9 mouse cellular contexts compared by ENCODE assay signal in the genomic region with DNA sequence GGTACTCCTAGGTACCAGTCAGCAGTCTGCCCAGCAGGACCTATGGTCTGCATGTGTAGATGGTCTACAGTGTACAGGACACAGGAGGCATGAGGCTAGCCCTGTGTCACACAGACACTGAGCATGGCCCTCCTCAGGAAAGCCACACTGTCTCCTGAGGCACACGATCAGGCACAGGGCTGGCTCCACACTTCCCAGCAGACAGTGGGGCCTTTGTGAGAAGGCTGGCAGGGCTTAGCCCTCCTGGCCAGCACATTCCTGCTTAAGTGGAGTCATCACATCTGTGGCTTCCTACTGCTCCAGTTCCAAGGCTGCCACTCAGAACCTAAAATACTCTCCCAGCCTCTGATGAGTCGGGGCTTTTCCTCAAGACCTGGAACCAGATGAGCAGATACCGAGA. TPM values are rescaled to one million over a fixed set of nuclear protein-coding genes. Genes with fewer than 3 reads are reported as not detected.
DNase-seq lines count a peak whose midpoint lies in the region; ATAC-seq and TF ChIP-seq lines count a peak whose summit lies in the region.
"Had no signal": no experiment of that assay in that cellular context is flagged by ENCODE, and none has a peak within 500 bp of the region (broad histone marks: within the 10 kb centered on the region; RNA-seq: fewer than 3 reads in every experiment).

No protein-coding gene starts in this region.

- peaks cover 10% of the 10 kb centered on the region; the same call in 1 of the 2 replicates for H3K36me3 ChIP-seq in hindbrain, postnatal 0 days (ENCODE audit: insufficient read depth, low read length)
- H3K36me3 ChIP-seq in hindbrain, embryonic 13.5 days: peaks cover 43% of the 10 kb centered on the region
- H3K36me3 ChIP-seq in intestine, embryonic 15.5 days: peaks cover 45% of the 10 kb centered on the region

- H3K27me3 ChIP-seq in hindbrain, postnatal 0 days (ENCODE audit: insufficient read depth, low read length): no peaks in the 10 kb centered on the region
- H3K27me3 ChIP-seq in hindbrain, embryonic 13.5 days: no peaks in the 10 kb centered on the region
- no peaks in the 10 kb centered on the region for H3K27me3 ChIP-seq in intestine, embryonic 15.5 days (replicated peaks)

- H3K4me1 ChIP-seq in hindbrain, postnatal 0 days (ENCODE audit: insufficient read depth, low read length): 0 out of 2 replicates have a peak, but pooled peaks cover 4% of the 10 kb centered on the region
- H3K4me1 ChIP-seq in hindbrain, embryonic 13.5 days (replicated peaks): peaks cover 26% of the 10 kb centered on the region
- H3K4me1 ChIP-seq in intestine, embryonic 15.5 days (replicated peaks): peaks cover 41% of the 10 kb centered on the region

- TF ChIP-seq CTCF in hindbrain, postnatal 0 days (IDR thresholded peaks at IDR 0.05; ENCODE audit: low read depth): no peak

- no peak overlapping the region for H3K9ac ChIP-seq in hindbrain, postnatal 0 days (replicated peaks; ENCODE audit: low read length)
- no peak overlapping the region for H3K9ac ChIP-seq in hindbrain, embryonic 13.5 days
- peak overlapping the region; percentile 31 for H3K9ac ChIP-seq in intestine, embryonic 15.5 days

- no peak overlapping the region for H3K4me2 ChIP-seq in hindbrain, postnatal 0 days (ENCODE audit: low read depth, low read length)
- H3K4me2 ChIP-seq in hindbrain, embryonic 13.5 days: no peak overlapping the region
- H3K4me2 ChIP-seq in intestine, embryonic 15.5 days (replicated peaks): no peak overlapping the region

- H3K27ac ChIP-seq in hindbrain, postnatal 0 days: no peak overlapping the region
- no peak overlapping the region for H3K27ac ChIP-seq in hindbrain, embryonic 13.5 days
- no peak overlapping the region for H3K27ac ChIP-seq in intestine, embryonic 15.5 days

- peak; percentile 24 for DNase-seq in hindbrain, postnatal 0 days (ENCODE audit: low spot score)
- DNase-seq in 3T3-L1 (ENCODE audit: low read depth, low spot score): peak; percentile 87
- peak; percentile 79 for DNase-seq in brain, adult 2 months (ENCODE audit: low read depth, low spot score)
- DNase-seq in right cerebral cortex, postnatal 25 days: no peak
- DNase-seq in layer of hippocampus, adult 9-10 months (ENCODE audit: low spot score): no peak
- DNase-seq: layer of hippocampus, postnatal 36 days had no signal

- peak; percentile 45; the same call in 1 of the 2 replicates for ATAC-seq in hindbrain, postnatal 0 days
- ATAC-seq in hindbrain, embryonic 13.5 days (ENCODE audit: low FRiP score): no peak
- no peak for ATAC-seq in intestine, embryonic 15.5 days
- no peak for ATAC-seq in granulocyte monocyte progenitor cell, adult 5-6 weeks (replicated peaks; ENCODE audit: poor library complexity, severe bottlenecking)

- no peaks in the 10 kb centered on the region for H3K9me3 ChIP-seq in hindbrain, postnatal 0 days (ENCODE audit: low read length)
- H3K9me3 ChIP-seq in hindbrain, embryonic 13.5 days: no peaks in the 10 kb centered on the region
- H3K9me3 ChIP-seq in intestine, embryonic 15.5 days: no peaks in the 10 kb centered on the region

- H3K4me3 ChIP-seq in hindbrain, postnatal 0 days (ENCODE audit: low read length): no peak overlapping the region
- H3K4me3 ChIP-seq in hindbrain, embryonic 13.5 days: no peak overlapping the region
- H3K4me3 ChIP-seq in intestine, embryonic 15.5 days (replicated peaks): no peak overlapping the region

- WGBS in hindbrain, postnatal 0 days: 58% methylated on average over 3 of the region's 3 CpGs
- 83% methylated on average over 3 of the region's 3 CpGs for WGBS in hindbrain, embryonic 13.5 days
- 73% methylated on average over 3 of the region's 3 CpGs for WGBS in intestine, embryonic 15.5 days

RNA-seq across cellular contexts. Expression of a gene that starts 38.2 kb away (rescaled TPM):
- total RNA-seq in hindbrain, postnatal 0 days (2014; rRNA removed): 29.4 and 33.6 TPM in 2 replicates
- 8.4 and 9.1 TPM in 2 replicates for polyA plus RNA-seq in hindbrain, postnatal 0 days (2015; fragmentation: Nextera tagmentation; extraction: Ambion mirVana)
- 14.5 and 14.9 TPM in 2 replicates for polyA plus RNA-seq in hindbrain, embryonic 13.5 days (2015; fragmentation: Nextera tagmentation; extraction: Ambion mirVana)
- polyA plus RNA-seq in intestine, embryonic 15.5 days (2015; fragmentation: Nextera tagmentation; extraction: Ambion mirVana): 51.6 and 52.9 TPM in 2 replicates
- 199 and 315 TPM in 2 replicates for total RNA-seq in granulocyte monocyte progenitor cell, adult 5-6 weeks (2014; fragmentation: Nextera tagmentation)
- total RNA-seq in granulocyte monocyte progenitor cell, adult 5-6 weeks (2017): 285 and 305 TPM in 2 replicates

RNA-seq across cellular contexts. Expression of a gene that starts 46.9 kb away (rescaled TPM):
- total RNA-seq in hindbrain, postnatal 0 days (2014; rRNA removed): 0.50 and 0.84 TPM in 2 replicates
- polyA plus RNA-seq in hindbrain, postnatal 0 days (2015; fragmentation: Nextera tagmentation; extraction: Ambion mirVana): 0.35 and 0.50 TPM in 2 replicates
- 0.06 and 0.16 TPM in 2 replicates for polyA plus RNA-seq in hindbrain, embryonic 13.5 days (2015; fragmentation: Nextera tagmentation; extraction: Ambion mirVana)
- 0.18 and 0.35 TPM in 2 replicates for polyA plus RNA-seq in intestine, embryonic 15.5 days (2015; fragmentation: Nextera tagmentation; extraction: Ambion mirVana)
- not detected in 2 replicates for total RNA-seq in granulocyte monocyte progenitor cell, adult 5-6 weeks (2014; fragmentation: Nextera tagmentation)
- total RNA-seq in granulocyte monocyte progenitor cell, adult 5-6 weeks (2017): 0.04 TPM in 1 of 2 replicates, not detected in the other

Comparison
In these comparisons a context has a peak if more than half of its experiments do, and no peak if none do; other contexts are left out.
1. DNase-seq: peak in hindbrain, postnatal 0 days (single experiment), 3T3-L1 (single experiment) and brain, adult 2 months (single experiment); none in right cerebral cortex, postnatal 25 days (single experiment) and layer of hippocampus, adult 9-10 months (single experiment).